Mouse (Mus musculus): Measurements from ENCODE around the gene Camk1d. TPM values are rescaled to one million over a fixed set of nuclear protein-coding genes. Genes with fewer than 3 reads are reported as not detected.
"Not testable (repeated sequence)": the region's sequence is repeated elsewhere in the genome, so short reads cannot be mapped to it uniquely, and the experiment has no call there.

Gene Camk1d
- total RNA-seq, 2 experiments from 2014 or later = 118 to 141 TPM

GRCm38 (mm10) chr2:5417158-5418032 lies 296.9 kb downstream of the Camk1d start:
- no peak for DNase-seq (ENCODE audit: low spot score in 2 of 2)

- DNase-seq (ENCODE audit: low spot score in 2 of 2) = peak; percentile 69 to 80
Measured at GRCm38 (mm10) chr2:5411774-5412173, 302.5 kb downstream of the Camk1d start.

- no peak for DNase-seq (ENCODE audit: low spot score in 2 of 2)
Measured at GRCm38 (mm10) chr2:5403850-5404249, 310.5 kb downstream of the Camk1d start.

DNA sequence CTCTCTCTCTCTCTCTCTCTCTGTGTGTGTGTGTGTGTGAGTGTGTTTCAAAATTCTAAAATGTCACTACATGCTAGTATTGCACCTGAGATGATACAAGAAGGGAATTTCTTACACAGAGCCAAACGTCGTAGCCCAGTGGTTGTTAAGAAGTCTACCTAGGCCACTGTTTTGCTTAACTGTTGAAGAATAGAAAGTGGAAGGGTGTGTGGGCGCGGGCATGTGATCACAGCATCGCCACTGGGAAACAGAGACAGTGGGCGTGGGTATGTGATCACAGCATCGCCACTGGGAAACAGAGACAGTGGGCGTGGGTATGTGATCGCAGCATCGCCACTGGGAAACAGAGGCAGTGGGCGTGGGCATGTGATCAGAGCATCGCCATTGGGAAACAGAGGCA lies 312.3 kb downstream of the Camk1d start:
- no peak for DNase-seq (ENCODE audit: low spot score in 2 of 2)

DNA sequence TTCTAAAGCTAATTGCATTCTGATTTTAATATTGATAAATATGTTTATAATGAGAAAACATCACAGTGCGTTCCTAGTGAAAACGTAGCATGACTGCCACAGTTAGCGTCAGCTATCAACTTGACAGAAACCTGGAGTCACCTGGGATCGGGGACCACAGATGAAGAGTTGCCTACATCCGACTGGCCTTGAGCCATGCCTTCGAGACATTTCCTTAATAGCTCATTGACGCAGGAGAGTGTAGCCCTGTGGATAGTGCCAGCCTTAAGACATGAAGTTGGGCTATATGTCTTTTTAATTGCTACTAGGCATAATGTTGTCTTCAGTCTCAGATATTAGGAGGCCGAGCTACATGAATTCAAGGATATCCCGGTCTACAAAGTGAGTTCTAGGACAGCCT lies 315.8 kb downstream of the Camk1d start:
- no peak for DNase-seq (ENCODE audit: low spot score in 2 of 2)

DNA sequence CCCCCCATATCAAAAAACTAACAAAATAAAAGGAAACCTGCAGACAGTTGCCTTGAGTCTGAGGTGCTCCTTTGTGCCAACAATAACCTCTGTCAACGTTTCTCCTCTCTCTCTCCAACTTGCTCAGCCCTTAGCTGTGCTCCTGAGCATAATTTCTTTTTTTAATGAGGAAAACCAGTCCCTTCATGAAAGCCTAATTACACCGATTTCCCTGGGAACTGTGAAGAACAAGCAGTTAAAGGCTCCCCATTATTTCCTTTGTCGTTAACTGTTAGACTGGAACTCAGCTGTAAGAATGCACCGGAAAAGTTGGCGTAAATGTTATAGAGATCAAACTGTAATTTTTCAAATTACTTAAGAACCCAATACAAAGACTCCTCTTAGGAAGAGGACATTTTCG lies 316.3 kb downstream of the Camk1d start:
- DNase-seq (ENCODE audit: low spot score in 2 of 2) = no peak

GRCm38 (mm10) chr2:5397468-5397867 lies 316.8 kb downstream of the Camk1d start:
- DNase-seq (ENCODE audit: low spot score in 2 of 2) = no peak

- DNase-seq (ENCODE audit: low spot score in 2 of 2) = no peak
Measured at GRCm38 (mm10) chr2:5396415-5396814, 317.9 kb downstream of the Camk1d start.

GRCm38 (mm10) chr2:5395873-5396272 lies 318.4 kb downstream of the Camk1d start:
- DNase-seq (ENCODE audit: low spot score in 2 of 2) = no peak

DNA sequence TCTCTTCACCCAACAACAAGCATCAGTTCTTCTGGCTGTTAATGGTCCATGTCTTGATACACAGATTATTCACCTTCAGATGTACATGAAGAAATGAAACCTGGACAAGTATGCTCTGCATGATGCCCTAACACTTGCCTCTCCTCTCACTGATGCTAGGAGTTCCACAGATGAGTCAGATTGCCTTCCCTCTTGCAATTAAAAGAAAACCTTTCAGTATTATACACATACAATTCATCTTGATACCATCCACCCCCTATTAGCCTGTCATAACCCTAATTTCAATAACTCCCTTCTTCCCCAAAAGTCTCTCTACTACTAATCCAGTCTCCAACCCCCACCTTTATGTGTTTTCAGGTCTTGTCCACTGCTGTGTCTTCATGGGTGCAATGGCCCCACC lies 321.4 kb downstream of the Camk1d start:
- no peak for DNase-seq (ENCODE audit: low spot score in 2 of 2)

DNA sequence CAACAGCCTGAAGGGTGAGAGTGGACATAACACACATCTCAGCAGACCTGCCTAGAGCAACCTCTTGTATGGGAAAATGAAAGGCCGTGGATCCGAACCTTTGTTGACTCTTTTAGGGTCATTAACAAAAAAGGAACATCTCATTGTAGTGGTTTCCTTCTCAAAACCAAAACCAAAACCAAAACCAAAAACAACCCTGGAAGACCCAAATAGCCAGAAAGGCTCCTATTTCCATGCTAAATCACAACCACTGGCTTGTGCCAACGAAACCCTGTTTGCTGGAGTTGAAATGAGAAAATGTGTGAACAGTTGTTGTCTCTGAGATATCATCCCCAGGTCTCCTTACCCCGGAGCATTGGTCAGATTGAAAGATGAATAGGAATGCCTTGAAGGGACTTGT lies 321.8 kb downstream of the Camk1d start:
- DNase-seq (ENCODE audit: low spot score in 2 of 2) = no peak

- DNase-seq (ENCODE audit: low spot score in 2 of 2) = no peak
Measured at GRCm38 (mm10) chr2:5388381-5388780, 325.9 kb downstream of the Camk1d start.

GRCm38 (mm10) chr2:5381712-5382710 lies 332.3 kb downstream of the Camk1d start:
- no peak for DNase-seq (ENCODE audit: low spot score in 2 of 2)

- peak in 1 of 2 experiments; percentile 23 for DNase-seq (ENCODE audit: low spot score in 2 of 2)
Measured at GRCm38 (mm10) chr2:5380973-5381372, 333.3 kb downstream of the Camk1d start.

GRCm38 (mm10) chr2:5378922-5379321 lies 335.4 kb downstream of the Camk1d start:
- DNase-seq (ENCODE audit: low spot score in 2 of 2) = not testable (repeated sequence)

DNA sequence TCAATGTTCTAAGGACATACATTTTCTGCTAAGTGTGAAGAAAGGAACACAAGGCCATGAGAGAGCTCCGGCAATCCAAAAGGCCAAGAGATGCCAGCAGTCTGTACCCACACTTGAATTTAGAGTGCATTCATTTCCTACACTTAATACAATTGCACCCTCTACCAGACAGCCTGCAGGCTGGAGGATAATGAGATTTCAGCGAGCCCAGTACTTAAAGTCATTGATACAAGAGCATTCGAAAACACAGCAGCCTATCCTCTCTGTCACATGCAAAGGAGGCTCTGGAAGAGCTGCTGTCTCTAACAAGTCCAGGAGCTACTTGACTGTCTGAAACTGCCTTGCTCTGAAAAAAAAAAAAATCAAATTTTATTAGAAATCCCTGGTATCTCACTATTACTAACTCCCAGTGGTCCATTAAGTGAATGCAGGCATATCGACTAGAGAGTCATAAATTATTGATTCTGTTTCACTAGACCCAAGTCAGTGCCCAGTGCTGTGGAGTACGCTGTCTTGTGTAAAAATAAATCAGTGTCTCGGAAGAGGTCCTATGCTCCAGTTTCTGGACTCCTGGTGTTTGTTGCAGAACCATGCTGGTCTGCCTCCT lies 336.1 kb downstream of the Camk1d start:
- DNase-seq (ENCODE audit: low spot score in 2 of 2) = no peak

- no peak for DNase-seq (ENCODE audit: low spot score in 2 of 2)
Measured at GRCm38 (mm10) chr2:5372886-5373429, 341.4 kb downstream of the Camk1d start.

DNA sequence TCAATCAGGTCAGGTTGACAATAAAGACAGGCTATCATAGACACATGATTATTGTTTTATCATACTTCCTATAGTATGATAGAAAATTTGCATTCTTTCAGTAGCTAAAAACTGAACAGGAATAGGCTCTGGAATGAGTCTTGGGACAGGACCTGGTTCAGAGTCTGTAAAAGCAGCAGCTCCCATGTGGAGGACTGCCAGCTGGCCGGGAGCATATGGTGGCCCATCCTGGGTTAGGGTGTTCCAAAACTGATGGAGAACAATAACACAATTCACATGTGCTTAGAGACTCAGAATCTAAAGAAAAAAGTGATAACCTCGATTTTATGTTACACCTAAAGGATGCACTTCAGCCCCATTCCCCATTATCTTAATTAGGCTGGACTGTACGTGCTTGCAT lies 343.0 kb downstream of the Camk1d start:
- no peak for DNase-seq (ENCODE audit: low spot score in 2 of 2)

DNA sequence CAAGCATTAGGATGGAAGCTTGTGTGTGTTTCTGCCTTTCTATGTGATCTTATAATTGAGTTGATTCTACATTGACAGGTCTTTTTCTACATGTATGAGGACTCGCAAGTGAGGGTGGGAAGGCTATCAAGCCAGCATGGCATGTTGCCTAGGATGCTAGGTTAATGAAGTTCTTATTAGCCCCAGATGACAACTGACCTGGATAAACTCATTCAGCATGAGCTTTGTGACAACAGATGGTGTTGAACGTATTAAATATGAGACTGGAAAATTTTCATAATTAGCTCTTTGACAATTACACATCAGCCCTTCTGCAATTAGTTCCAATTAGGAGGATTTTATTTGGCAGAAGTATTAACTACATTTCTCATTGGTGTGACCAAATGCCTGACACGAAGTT lies 343.7 kb downstream of the Camk1d start:
- no peak for DNase-seq (ENCODE audit: low spot score in 2 of 2)

DNA sequence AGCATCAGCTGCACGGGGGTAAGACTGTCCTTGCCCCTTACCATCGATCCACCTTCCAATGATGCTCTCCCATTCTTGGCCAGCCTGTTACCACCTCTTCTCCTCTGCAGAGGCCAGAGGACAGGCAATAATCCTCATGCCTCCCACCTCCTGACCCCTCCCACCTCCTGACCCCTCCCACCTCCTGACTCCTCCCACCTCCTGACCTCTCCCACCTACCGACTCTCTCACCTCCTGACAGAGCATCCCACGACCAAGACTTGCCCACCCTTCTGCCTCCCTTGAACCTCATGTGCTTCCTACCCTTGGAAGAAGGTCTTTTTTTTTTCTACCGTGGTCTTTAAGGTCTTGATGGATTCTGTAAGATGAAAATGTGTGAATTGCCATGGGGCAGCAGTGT lies 350.5 kb downstream of the Camk1d start:
- no peak for DNase-seq (ENCODE audit: low spot score in 2 of 2)

DNA sequence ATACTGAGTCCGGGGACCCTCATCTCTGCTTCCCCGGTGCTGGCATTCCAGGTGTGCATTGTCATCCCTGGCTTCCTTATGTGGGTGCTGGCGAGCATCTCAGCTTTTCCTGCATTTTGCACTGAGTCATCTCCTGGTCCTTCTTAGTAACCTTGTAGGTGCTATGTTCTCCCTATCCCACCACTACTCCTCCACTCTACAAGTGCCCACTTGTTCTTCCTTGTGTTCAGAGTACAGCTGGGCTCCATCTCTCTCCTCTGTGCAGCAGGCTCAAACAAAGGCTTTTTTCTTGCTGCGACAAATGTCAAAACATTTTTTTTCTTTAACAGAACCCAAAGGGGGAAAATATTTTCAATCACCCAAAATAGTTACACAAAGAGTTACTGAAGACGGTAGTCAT lies 356.3 kb downstream of the Camk1d start:
- no peak for DNase-seq (ENCODE audit: low spot score in 2 of 2)
